22 mouse cellular contexts compared by ENCODE assay signal in genomic region chr7:128330981-128331380, GRCm38 (mm10). TPM values are rescaled to one million over a fixed set of nuclear protein-coding genes. Genes with fewer than 3 reads are reported as not detected.
DNase-seq lines count a peak whose midpoint lies in the region; ATAC-seq lines count a peak whose summit lies in the region.
"Had no signal": no experiment of that assay in that cellular context is flagged by ENCODE, and none has a peak within 500 bp of the region (broad histone marks: within the 10 kb centered on the region; RNA-seq: fewer than 3 reads in every experiment).

No protein-coding gene starts in this region.

- no peak overlapping the region for H3K9ac ChIP-seq in embryonic facial prominence, embryonic 11.5 days (replicated peaks; ENCODE audit: low read length)
- H3K9ac ChIP-seq in midbrain, embryonic 13.5 days (replicated peaks), result no peak overlapping the region
- H3K9ac ChIP-seq in hindbrain, embryonic 15.5 days, result no peak overlapping the region
- H3K9ac ChIP-seq in neural tube, embryonic 13.5 days, result no peak overlapping the region
- H3K9ac ChIP-seq: embryonic facial prominence, embryonic 15.5 days had no signal

- H3K27ac ChIP-seq in embryonic facial prominence, embryonic 11.5 days (replicated peaks; ENCODE audit: low read depth, low read length), result no peak overlapping the region
- no peak overlapping the region for H3K27ac ChIP-seq in embryonic facial prominence, embryonic 10.5 days (replicated peaks)
- peak overlapping the region; percentile 19; the same call in 1 of the 2 replicates for H3K27ac ChIP-seq in midbrain, embryonic 13.5 days
- H3K27ac ChIP-seq in midbrain, embryonic 10.5 days (replicated peaks), result no peak overlapping the region
- H3K27ac ChIP-seq in hindbrain, embryonic 15.5 days (replicated peaks), result peak overlapping the region; percentile 55
- H3K27ac ChIP-seq in neural tube, embryonic 13.5 days (replicated peaks), result peak overlapping the region; percentile 54
- H3K27ac ChIP-seq: embryonic facial prominence, embryonic 15.5 days; forebrain, embryonic 10.5 days; heart, adult 2 months; layer of hippocampus, adult 2 months had no signal

- no peaks in the 10 kb centered on the region for H3K9me3 ChIP-seq in embryonic facial prominence, embryonic 11.5 days (replicated peaks; ENCODE audit: control insufficient read depth, low read length)
- H3K9me3 ChIP-seq in embryonic facial prominence, embryonic 10.5 days, result no peaks in the 10 kb centered on the region
- no peaks in the 10 kb centered on the region for H3K9me3 ChIP-seq in midbrain, embryonic 13.5 days
- no peaks in the 10 kb centered on the region for H3K9me3 ChIP-seq in midbrain, embryonic 10.5 days (replicated peaks)
- no peaks in the 10 kb centered on the region for H3K9me3 ChIP-seq in hindbrain, embryonic 15.5 days
- H3K9me3 ChIP-seq in neural tube, embryonic 13.5 days, result no peaks in the 10 kb centered on the region
- H3K9me3 ChIP-seq: embryonic facial prominence, embryonic 15.5 days; forebrain, embryonic 10.5 days; G1E had no signal

- no peaks in the 10 kb centered on the region for H3K4me1 ChIP-seq in embryonic facial prominence, embryonic 11.5 days (ENCODE audit: control insufficient read depth, insufficient read depth, low read length)
- H3K4me1 ChIP-seq in embryonic facial prominence, embryonic 10.5 days, result peaks cover 19% of the 10 kb centered on the region
- H3K4me1 ChIP-seq in midbrain, embryonic 13.5 days (replicated peaks), result peaks cover 16% of the 10 kb centered on the region
- peaks cover 19% of the 10 kb centered on the region for H3K4me1 ChIP-seq in midbrain, embryonic 10.5 days
- H3K4me1 ChIP-seq in hindbrain, embryonic 15.5 days (replicated peaks), result peaks cover 9% of the 10 kb centered on the region
- peaks cover 16% of the 10 kb centered on the region for H3K4me1 ChIP-seq in neural tube, embryonic 13.5 days (replicated peaks)

- no peak overlapping the region for H3K4me3 ChIP-seq in embryonic facial prominence, embryonic 11.5 days (ENCODE audit: low read depth, low read length)
- H3K4me3 ChIP-seq in embryonic facial prominence, embryonic 10.5 days, result no peak overlapping the region
- no peak overlapping the region for H3K4me3 ChIP-seq in midbrain, embryonic 13.5 days (replicated peaks)
- H3K4me3 ChIP-seq in midbrain, embryonic 10.5 days, result no peak overlapping the region
- H3K4me3 ChIP-seq in hindbrain, embryonic 15.5 days, result no peak overlapping the region
- H3K4me3 ChIP-seq in neural tube, embryonic 13.5 days, result no peak overlapping the region
- H3K4me3 ChIP-seq: embryonic facial prominence, embryonic 15.5 days; forebrain, embryonic 10.5 days; heart, adult 2 months; layer of hippocampus, adult 2 months had no signal

- DNase-seq in embryonic facial prominence, embryonic 11.5 days (ENCODE audit: low spot score), result peak; percentile 20
- no peak for DNase-seq in embryonic facial prominence, embryonic 10.5 days (ENCODE audit: low spot score)
- no peak for DNase-seq in midbrain, embryonic 10.5 days (ENCODE audit: low spot score)
- DNase-seq: adrenal gland, postnatal 25 days; cerebellum, adult 18-20 months; cerebellum, postnatal 25 days; heart, adult 2 months; kidney, adult 18-20 months; kidney, postnatal 10 days; layer of hippocampus, postnatal 36 days; right cerebral cortex, postnatal 25 days; thymus, postnatal 25 days had no signal

- H3K27me3 ChIP-seq in embryonic facial prominence, embryonic 11.5 days (ENCODE audit: control insufficient read depth, insufficient read depth, low read length), result no peaks in the 10 kb centered on the region
- H3K27me3 ChIP-seq in embryonic facial prominence, embryonic 10.5 days (replicated peaks; ENCODE audit: low read depth, poor library complexity, severe bottlenecking), result no peaks in the 10 kb centered on the region
- H3K27me3 ChIP-seq in midbrain, embryonic 13.5 days, result no peaks in the 10 kb centered on the region
- no peaks in the 10 kb centered on the region for H3K27me3 ChIP-seq in midbrain, embryonic 10.5 days (ENCODE audit: low read depth, poor library complexity, severe bottlenecking)
- no peaks in the 10 kb centered on the region for H3K27me3 ChIP-seq in hindbrain, embryonic 15.5 days
- H3K27me3 ChIP-seq in neural tube, embryonic 13.5 days, result no peaks in the 10 kb centered on the region; the same call in 1 of the 2 replicates
- H3K27me3 ChIP-seq: embryonic facial prominence, embryonic 15.5 days had no signal

- 40% methylated on average over 9 of the region's 9 CpGs for WGBS in embryonic facial prominence, embryonic 11.5 days
- WGBS in embryonic facial prominence, embryonic 10.5 days, result 55% methylated on average over 9 of the region's 9 CpGs
- 50% methylated on average over 9 of the region's 9 CpGs for WGBS in midbrain, embryonic 13.5 days
- WGBS in midbrain, embryonic 10.5 days, result 78% methylated on average over 9 of the region's 9 CpGs
- 27% methylated on average over 9 of the region's 9 CpGs for WGBS in hindbrain, embryonic 15.5 days
- WGBS in neural tube, embryonic 13.5 days, result 26% methylated on average over 9 of the region's 9 CpGs

- H3K4me2 ChIP-seq in embryonic facial prominence, embryonic 11.5 days (ENCODE audit: low read depth, low read length), result no peak overlapping the region
- H3K4me2 ChIP-seq in midbrain, embryonic 13.5 days (replicated peaks), result peak overlapping the region; percentile 12; the same call in 1 of the 2 replicates
- H3K4me2 ChIP-seq in hindbrain, embryonic 15.5 days, result peak overlapping the region; percentile 44
- H3K4me2 ChIP-seq in neural tube, embryonic 13.5 days, result peak overlapping the region; percentile 40
- H3K4me2 ChIP-seq: embryonic facial prominence, embryonic 15.5 days had no signal

- ATAC-seq in embryonic facial prominence, embryonic 11.5 days (replicated peaks; ENCODE audit: insufficient number of reproducible peaks, low FRiP score, low TSS enrichment, low read depth), result no peak
- no peak for ATAC-seq in midbrain, embryonic 13.5 days
- no peak for ATAC-seq in hindbrain, embryonic 15.5 days (ENCODE audit: low FRiP score, low read depth)
- ATAC-seq in neural tube, embryonic 13.5 days (ENCODE audit: low read depth), result no peak
- ATAC-seq in granulocyte monocyte progenitor cell, adult 5-6 weeks (replicated peaks; ENCODE audit: poor library complexity, severe bottlenecking), result no peak
- no peak for ATAC-seq in megakaryocyte progenitor cell, adult 5-6 weeks (replicated peaks; ENCODE audit: poor library complexity)
- ATAC-seq: lung, postnatal 0 days had no signal

- H3K36me3 ChIP-seq in embryonic facial prominence, embryonic 11.5 days (replicated peaks; ENCODE audit: control insufficient read depth, insufficient read depth, low read depth, low read length), result no peaks in the 10 kb centered on the region
- no peaks in the 10 kb centered on the region for H3K36me3 ChIP-seq in embryonic facial prominence, embryonic 10.5 days (replicated peaks)
- H3K36me3 ChIP-seq in midbrain, embryonic 13.5 days, result no peaks in the 10 kb centered on the region
- no peaks in the 10 kb centered on the region for H3K36me3 ChIP-seq in midbrain, embryonic 10.5 days
- no peaks in the 10 kb centered on the region for H3K36me3 ChIP-seq in hindbrain, embryonic 15.5 days
- H3K36me3 ChIP-seq in neural tube, embryonic 13.5 days, result no peaks in the 10 kb centered on the region
- H3K36me3 ChIP-seq: embryonic facial prominence, embryonic 15.5 days; forebrain, embryonic 10.5 days; G1E had no signal

RNA-seq across cellular contexts. Expression of gene BC017158, which starts 33.0 kb away (rescaled TPM):
- polyA plus RNA-seq in embryonic facial prominence, embryonic 11.5 days (2014; fragmentation: Nextera tagmentation; extraction: Ambion mirVana), result 19.4 and 20.1 TPM in 2 replicates
- polyA plus RNA-seq in embryonic facial prominence, embryonic 10.5 days (2016; fragmentation: Nextera tagmentation; extraction: Ambion mirVana), result 24.6 and 27.3 TPM in 2 replicates
- polyA plus RNA-seq in midbrain, embryonic 13.5 days (2015; fragmentation: Nextera tagmentation; extraction: Ambion mirVana), result 17.5 and 17.7 TPM in 2 replicates
- 24.6 and 26.3 TPM in 2 replicates for polyA plus RNA-seq in midbrain, embryonic 10.5 days (2016; fragmentation: Nextera tagmentation; extraction: Ambion mirVana)
- polyA plus RNA-seq in hindbrain, embryonic 15.5 days (2015; fragmentation: Nextera tagmentation; extraction: Ambion mirVana), result 23.4 and 27.6 TPM in 2 replicates
- 19.1 and 19.7 TPM in 2 replicates for polyA plus RNA-seq in neural tube, embryonic 13.5 days (2015; fragmentation: Nextera tagmentation; extraction: Ambion mirVana)
- total RNA-seq in granulocyte monocyte progenitor cell, adult 5-6 weeks (2014; fragmentation: Nextera tagmentation), result 37.7 and 45.6 TPM in 2 replicates
- 18.4 and 24.8 TPM in 2 replicates for total RNA-seq in granulocyte monocyte progenitor cell, adult 5-6 weeks (2017)
- 34.2 and 39.5 TPM in 2 replicates for total RNA-seq in megakaryocyte progenitor cell, adult 5-6 weeks (2015)
- total RNA-seq in megakaryocyte progenitor cell, adult 5-6 weeks (2017), result 20.5 and 25.3 TPM in 2 replicates

Comparison
In these comparisons a context has a peak if more than half of its experiments do, and no peak if none do; other contexts are left out.
1. H3K27ac ChIP-seq: peak in midbrain, embryonic 13.5 days (single experiment), hindbrain, embryonic 15.5 days (single experiment) and neural tube, embryonic 13.5 days (single experiment); none in embryonic facial prominence, embryonic 11.5 days (single experiment), embryonic facial prominence, embryonic 10.5 days (single experiment) and midbrain, embryonic 10.5 days (single experiment).